Mouse (Mus musculus): ENCODE data around the gene Gm36864. TPM values are rescaled to one million over a fixed set of nuclear protein-coding genes. Genes with fewer than 3 reads are reported as not detected.

Gm36864 gene
- polyA plus RNA-seq, 1 experiment from 2014 or later: not detected

Other genes with a start within 250 kb of the Gm36864 start
- gene Klk1b11, start 240.3 kb upstream of the Gm36864 start, polyA plus RNA-seq (2014; fragmentation: Nextera tagmentation; extraction: Ambion mirVana): not detected in 2 replicates
- not detected in 2 replicates for gene Klk1b26, start 224.0 kb upstream of the Gm36864 start, polyA plus RNA-seq (2014; fragmentation: Nextera tagmentation; extraction: Ambion mirVana)
- not detected in 2 replicates for gene Klk1b27, start 183.9 kb upstream of the Gm36864 start, polyA plus RNA-seq (2014; fragmentation: Nextera tagmentation; extraction: Ambion mirVana)
- gene Klk1b21, start 133.8 kb upstream of the Gm36864 start, polyA plus RNA-seq (2014; fragmentation: Nextera tagmentation; extraction: Ambion mirVana): not detected in 2 replicates
- not detected in 2 replicates for gene Klk1b22, start 123.5 kb upstream of the Gm36864 start, polyA plus RNA-seq (2014; fragmentation: Nextera tagmentation; extraction: Ambion mirVana)
- not detected in 2 replicates for gene Klk1b16, start 99.4 kb upstream of the Gm36864 start, polyA plus RNA-seq (2014; fragmentation: Nextera tagmentation; extraction: Ambion mirVana)
- gene Klk1b24, start 47.9 kb upstream of the Gm36864 start, polyA plus RNA-seq (2014; fragmentation: Nextera tagmentation; extraction: Ambion mirVana): not detected in 2 replicates
- gene Klk1b3, start 38.0 kb upstream of the Gm36864 start, polyA plus RNA-seq (2014; fragmentation: Nextera tagmentation; extraction: Ambion mirVana): not detected in 2 replicates
- gene Klk1b4, start 28.7 kb upstream of the Gm36864 start, polyA plus RNA-seq (2014; fragmentation: Nextera tagmentation; extraction: Ambion mirVana): not detected in 2 replicates
- not detected in 2 replicates for gene Klk1b5, start 20.2 kb upstream of the Gm36864 start, polyA plus RNA-seq (2014; fragmentation: Nextera tagmentation; extraction: Ambion mirVana)
- gene Klk1, start 10.8 kb upstream of the Gm36864 start, polyA plus RNA-seq (2014; fragmentation: Nextera tagmentation; extraction: Ambion mirVana): 0.39 and 1.8 TPM in 2 replicates
- 1.1 and 1.6 TPM in 2 replicates for gene 1700028J19Rik, start 10.5 kb downstream of the Gm36864 start, polyA plus RNA-seq (2014; fragmentation: Nextera tagmentation; extraction: Ambion mirVana)
- gene 2410002F23Rik, start 10.5 kb downstream of the Gm36864 start, polyA plus RNA-seq (2014; fragmentation: Nextera tagmentation; extraction: Ambion mirVana): 124 and 129 TPM in 2 replicates
- not detected in 2 replicates for gene Acp4, start 21.2 kb downstream of the Gm36864 start, polyA plus RNA-seq (2014; fragmentation: Nextera tagmentation; extraction: Ambion mirVana)
- not detected in 2 replicates for gene Gm15517, start 25.3 kb downstream of the Gm36864 start, polyA plus RNA-seq (2014; fragmentation: Nextera tagmentation; extraction: Ambion mirVana)
- 5.4 and 6.3 TPM in 2 replicates for gene Clec11a, start 70.7 kb downstream of the Gm36864 start, polyA plus RNA-seq (2014; fragmentation: Nextera tagmentation; extraction: Ambion mirVana)
- gene Shank1, start 74.1 kb downstream of the Gm36864 start, polyA plus RNA-seq (2014; fragmentation: Nextera tagmentation; extraction: Ambion mirVana): 3.0 and 3.3 TPM in 2 replicates
- gene Syt3, start 147.9 kb downstream of the Gm36864 start, polyA plus RNA-seq (2014; fragmentation: Nextera tagmentation; extraction: Ambion mirVana): 1.6 and 1.7 TPM in 2 replicates
- 1.5 and 1.6 TPM in 2 replicates for gene 1700008O03Rik, start 149.6 kb downstream of the Gm36864 start, polyA plus RNA-seq (2014; fragmentation: Nextera tagmentation; extraction: Ambion mirVana)
- gene Lrrc4b, start 192.8 kb downstream of the Gm36864 start, polyA plus RNA-seq (2014; fragmentation: Nextera tagmentation; extraction: Ambion mirVana): 1.3 TPM in 2 replicates
- 0.65 TPM in 1 of 2 replicates, not detected in the other for gene Aspdh, start 229.2 kb downstream of the Gm36864 start, polyA plus RNA-seq (2014; fragmentation: Nextera tagmentation; extraction: Ambion mirVana)
- gene Josd2, start 231.8 kb downstream of the Gm36864 start, polyA plus RNA-seq (2014; fragmentation: Nextera tagmentation; extraction: Ambion mirVana): 72.1 and 77.0 TPM in 2 replicates